Mouse (Mus musculus): ENCODE results near the gene Carmil1. TPM values are rescaled to one million over a fixed set of nuclear protein-coding genes. Genes with fewer than 3 reads are reported as not detected.

Gene Carmil1
- polyA plus RNA-seq (2012; ENCODE audit: low replicate concordance): 1.7 and 2.4 TPM in 2 replicates

DNA sequence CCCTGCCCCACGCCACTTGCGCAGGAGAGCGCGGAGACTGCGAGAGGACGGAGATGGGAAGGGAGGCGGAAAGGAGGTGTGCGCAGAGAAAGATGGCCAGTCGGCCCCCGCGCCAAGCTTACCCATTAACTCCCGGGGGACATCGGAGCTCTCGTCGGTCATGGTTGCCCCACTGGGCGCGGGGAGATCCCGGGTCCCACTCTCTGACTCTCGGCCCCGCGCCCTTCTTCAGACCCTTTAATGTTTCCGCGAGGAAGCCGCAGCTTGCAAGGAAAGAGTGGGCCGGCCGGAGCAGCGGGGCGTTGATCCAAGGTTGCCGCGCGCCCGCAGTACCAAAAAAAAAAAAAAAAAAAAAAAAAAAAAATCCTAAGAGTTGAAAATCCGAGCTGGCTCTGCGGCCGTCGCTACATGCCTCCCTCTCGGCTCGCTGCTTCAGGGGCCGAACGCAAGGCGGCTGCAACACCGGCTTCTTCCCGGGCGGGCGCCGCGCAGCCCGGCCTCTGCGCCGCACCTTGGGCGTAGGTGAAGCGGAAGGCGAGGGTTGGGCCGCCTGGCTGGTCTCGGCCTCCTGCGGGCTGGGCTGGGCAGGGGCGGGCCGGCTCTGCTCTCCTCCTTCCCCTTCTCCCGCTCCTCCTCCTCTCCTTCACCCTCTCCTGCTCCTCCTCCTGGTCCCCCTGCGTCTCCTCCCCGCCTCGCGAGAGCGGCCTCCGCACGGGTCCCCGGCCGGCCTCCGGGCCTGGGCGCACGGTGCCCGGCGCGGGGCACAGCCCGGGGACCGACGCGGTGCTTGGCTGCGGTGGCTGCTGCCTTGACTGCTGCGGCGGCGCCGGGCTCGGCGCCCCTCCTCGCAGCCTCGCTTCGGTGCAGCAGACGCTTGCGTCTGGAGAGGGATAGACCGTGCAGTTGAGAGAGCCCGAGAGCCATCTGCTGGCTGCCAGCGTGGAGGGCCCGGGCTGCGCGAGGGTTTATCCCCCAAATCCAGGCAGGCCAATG is at the start of gene Carmil1:
TSS of gene Carmil1 (minus strand) at position 357 of the 993 bp plus-strand sequence.

DNA sequence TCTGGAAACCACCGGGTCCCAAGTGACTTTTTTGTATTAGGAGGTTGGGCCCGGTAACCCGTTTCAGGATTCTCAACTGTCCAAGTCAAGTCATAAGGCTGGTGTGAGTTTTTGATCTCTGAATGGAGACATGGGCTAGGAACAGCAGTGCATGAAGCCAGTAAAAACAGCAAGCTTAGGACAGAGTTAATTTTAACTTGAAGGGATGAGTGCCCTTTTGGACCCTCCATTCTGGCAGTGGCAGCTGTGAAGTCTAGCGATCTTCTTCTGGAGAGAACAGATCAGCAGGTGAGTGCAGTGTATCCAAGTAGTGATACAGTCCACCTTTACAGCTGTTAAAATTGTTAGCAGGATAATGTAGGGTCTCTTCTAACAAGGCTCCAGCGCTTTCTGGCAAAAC is 46.6 kb upstream of the Carmil1 start, which contains the start of gene Cmah:
TSS of gene Cmah (plus strand) at position 204 of the 400 bp plus-strand sequence.

DNA sequence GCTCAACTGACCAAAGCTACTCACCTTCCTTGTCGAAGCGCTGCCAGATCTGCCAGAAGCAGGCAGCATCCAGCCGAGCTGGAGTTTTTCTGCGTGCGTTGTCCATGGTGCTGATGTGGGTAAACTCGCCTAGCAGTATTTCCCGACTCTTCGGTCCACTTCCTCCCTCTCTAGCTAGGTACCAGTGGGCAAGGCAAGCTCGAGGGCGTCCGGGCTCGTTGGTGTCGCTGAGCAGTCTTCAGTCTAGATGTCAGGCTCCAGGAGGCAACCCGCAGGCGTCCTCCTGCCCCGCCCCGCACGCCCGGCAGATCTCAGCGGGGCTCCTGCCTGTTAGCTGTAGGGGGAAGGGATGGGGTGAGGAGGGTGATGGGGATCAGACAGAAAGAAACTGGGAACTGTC is 289.7 kb downstream of the Carmil1 start, which contains the start of gene Scgn:
TSS of gene Scgn (minus strand) at position 287 of the 400 bp plus-strand sequence.

Other genes with a start within 250 kb of the Carmil1 start
- gene Cmah, start 46.6 kb upstream of the Carmil1 start, polyA plus RNA-seq (2012; ENCODE audit: low replicate concordance): 0.79 and 0.85 TPM in 2 replicates

All from leukemia stem cell, adult 10-12 weeks (primary cell).